Mouse (Mus musculus) testis, adult 2 months (tissue): ENCODE data around the gene Oca2. TPM values are rescaled to one million over a fixed set of nuclear protein-coding genes. Genes with fewer than 3 reads are reported as not detected.
A peak's percentile ranks its signal among the peaks of the same experiment; 100 is the strongest.

Experiments
- H3K27ac ChIP-seq: fragments of 200-500 bp; 2 replicates; pipeline ENCODE4 v1.5.1; 2012; ENCODE audit warnings: low read depth, low read length; ENCODE audit not compliant: control insufficient read depth, insufficient read depth
- H3K27me3 ChIP-seq: fragments of 200-500 bp; 2 replicates; pipeline ENCODE4 v1.6.1; 2012; ENCODE audit warnings: mild to moderate bottlenecking, low read length, moderate library complexity; ENCODE audit not compliant: control insufficient read depth, insufficient read depth
- H3K36me3 ChIP-seq: fragments of 200-500 bp; 2 replicates; pipeline ENCODE4 v1.6.1; 2012; ENCODE audit warnings: mild to moderate bottlenecking, low read length; ENCODE audit not compliant: control insufficient read depth, insufficient read depth
- H3K4me1 ChIP-seq: fragments of 200-500 bp; 2 replicates; pipeline ENCODE4 v1.6.1; 2012; ENCODE audit warnings: low read length; ENCODE audit not compliant: control insufficient read depth, insufficient read depth
- H3K4me3 ChIP-seq: fragments of 200-500 bp; 2 replicates; pipeline ENCODE4 v1.5.1; 2012; ENCODE audit warnings: low read depth, mild to moderate bottlenecking, low read length, moderate library complexity, mixed read lengths; ENCODE audit not compliant: control insufficient read depth
- CTCF ChIP-seq: fragments of 200-500 bp; IDR thresholded peaks from 2 replicates; pipeline ENCODE4 v1.5.1; 2012; ENCODE audit warnings: low read depth, mild to moderate bottlenecking, inconsistent platforms, low read length, moderate library complexity; ENCODE audit not compliant: control insufficient read depth, insufficient read depth, insufficient replicate concordance
- POLR2A ChIP-seq: fragments of 200-500 bp; IDR thresholded peaks from 2 replicates; pipeline ENCODE4 v1.6.1; 2012; ENCODE audit warnings: low read depth, mild to moderate bottlenecking, inconsistent platforms, low read length, moderate library complexity; ENCODE audit not compliant: control insufficient read depth
- polyA plus RNA-seq: library from polyadenylated mRNA; depleted of rRNA; stranded (reverse); fragments of >200 nt; gene quantifications from 2 replicates; pipeline ENCODE4 v1.2.3, GENCODE M21; 2012; rRNA removed

Gene Oca2
- polyA plus RNA-seq, 1 experiment, result 2.8 TPM

DNA sequence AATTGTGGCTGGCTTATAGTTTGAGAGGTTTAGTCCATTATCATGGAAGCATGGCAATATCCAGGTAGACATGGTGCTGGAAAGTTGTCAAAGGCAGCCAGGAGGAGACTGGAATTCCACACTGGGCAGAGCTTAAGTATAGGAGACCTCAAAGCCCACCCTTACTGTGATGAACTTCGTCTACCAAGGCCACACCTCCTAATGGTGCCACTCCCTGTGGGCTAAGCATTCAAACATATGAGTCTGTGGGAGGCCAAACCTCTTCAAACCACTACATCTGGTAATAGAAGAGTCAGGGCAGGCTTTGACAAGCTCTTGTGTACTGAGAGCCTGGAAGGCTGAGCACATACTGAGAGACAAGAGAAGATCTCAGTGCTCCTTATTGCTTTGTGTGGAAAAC is 260.2 kb downstream of the Oca2 start:
- H3K4me1 ChIP-seq, result no peaks in the 10 kb centered on the region
- no peak overlapping the region for H3K27ac ChIP-seq
- no peaks in the 10 kb centered on the region for H3K36me3 ChIP-seq
- no peaks in the 10 kb centered on the region for H3K27me3 ChIP-seq
- no peak overlapping the region for H3K4me3 ChIP-seq
- no peak for TF ChIP-seq CTCF
- TF ChIP-seq POLR2A, result no peak

DNA sequence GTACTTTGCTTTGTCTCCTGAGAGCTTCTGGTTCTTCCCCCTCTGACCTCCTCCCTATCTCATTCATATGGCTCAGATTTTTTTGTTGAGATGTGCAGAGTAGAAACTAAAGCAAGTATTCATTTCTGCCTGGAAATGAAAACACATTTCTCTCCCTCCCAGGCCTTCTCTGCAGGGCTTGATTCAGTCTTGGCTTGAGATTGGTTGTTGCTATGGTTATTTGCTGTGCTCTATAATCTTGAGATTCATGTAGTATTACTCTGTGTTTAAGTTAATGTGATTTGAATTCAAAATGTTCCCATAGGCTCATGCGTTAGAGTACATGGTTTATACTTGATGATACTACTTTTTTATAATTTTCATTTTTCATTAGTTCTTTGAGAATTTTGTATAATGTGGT is 260.9 kb downstream of the Oca2 start:
- no peak for TF ChIP-seq POLR2A
- TF ChIP-seq CTCF, result no peak
- no peaks in the 10 kb centered on the region for H3K4me1 ChIP-seq
- H3K27ac ChIP-seq, result no peak overlapping the region
- no peaks in the 10 kb centered on the region for H3K36me3 ChIP-seq
- no peak overlapping the region for H3K4me3 ChIP-seq
- H3K27me3 ChIP-seq, result no peaks in the 10 kb centered on the region

DNA sequence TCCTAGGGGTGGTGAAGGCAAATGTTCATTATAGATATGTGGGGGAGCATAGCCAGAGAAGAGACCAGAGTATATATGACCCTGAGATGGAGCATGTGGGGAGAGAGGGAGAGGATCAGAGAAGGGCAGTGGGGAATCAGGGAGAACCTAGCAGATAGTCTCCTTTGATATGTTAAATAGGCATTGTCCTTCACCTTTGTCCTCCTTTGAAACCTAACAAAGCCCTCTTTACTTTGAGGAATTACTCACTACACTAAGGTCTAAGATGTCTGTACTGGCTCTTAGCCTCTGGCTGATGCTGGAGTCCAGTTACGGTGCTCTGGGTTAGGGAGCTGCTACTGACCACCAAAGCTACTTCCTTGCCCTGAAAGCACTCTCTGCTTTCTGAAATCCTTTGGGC is 279.0 kb downstream of the Oca2 start:
- Histone ChIP-seq H3K36me3 (no peaks in the 10 kb centered on the region), H3K27ac (no peak overlapping the region), H3K4me1 (no peaks in the 10 kb centered on the region), H3K27me3 (no peaks in the 10 kb centered on the region), H3K4me3 (no peak overlapping the region)
- TF ChIP-seq CTCF (no peak), POLR2A (no peak)

DNA sequence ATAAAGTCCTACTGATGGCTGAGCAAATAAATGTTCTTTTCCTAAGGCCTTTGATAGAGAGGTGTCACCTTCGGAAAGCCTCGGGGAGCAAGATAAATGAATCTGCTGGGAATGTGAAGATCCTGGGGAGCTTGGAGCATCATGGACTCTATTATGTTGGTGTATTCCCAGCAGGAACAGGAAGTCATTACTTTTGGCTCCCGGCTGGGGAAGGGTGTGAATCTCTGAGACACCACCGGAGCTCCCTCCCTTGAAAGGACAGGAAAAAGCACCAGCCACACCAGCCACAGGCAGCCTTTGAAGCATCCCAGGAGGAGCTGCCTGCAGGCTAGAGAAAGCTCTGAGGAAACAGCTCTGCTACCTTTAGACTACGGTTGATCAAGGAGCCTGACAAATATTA is 280.2 kb downstream of the Oca2 start:
- no peaks in the 10 kb centered on the region for H3K27me3 ChIP-seq
- no peaks in the 10 kb centered on the region for H3K36me3 ChIP-seq
- no peaks in the 10 kb centered on the region for H3K4me1 ChIP-seq
- peak overlapping the region; percentile 8; the same call in 1 of the 2 replicates for H3K4me3 ChIP-seq
- TF ChIP-seq CTCF, result no peak
- no peak for TF ChIP-seq POLR2A
- H3K27ac ChIP-seq, result no peak overlapping the region

DNA sequence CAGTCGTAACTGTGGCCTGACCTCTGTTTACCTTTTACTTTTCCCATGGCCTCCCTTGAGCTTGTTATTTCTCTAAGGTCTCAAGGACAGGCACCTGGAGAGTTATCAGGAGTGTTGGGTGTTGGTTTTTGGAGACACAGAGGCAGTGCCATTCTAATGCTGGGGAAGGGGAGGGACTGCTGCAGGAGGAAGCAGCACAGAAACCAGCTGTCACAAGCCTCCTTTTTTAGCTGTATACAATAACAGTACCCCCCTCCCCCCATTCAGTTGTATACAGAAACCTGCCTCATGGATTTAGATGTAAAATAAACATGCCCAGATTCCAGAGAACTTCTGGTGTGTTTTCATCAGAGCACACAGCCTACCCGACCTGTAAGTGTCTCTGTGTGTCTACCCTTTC is 295.3 kb downstream of the Oca2 start:
- H3K27me3 ChIP-seq, result no peaks in the 10 kb centered on the region
- H3K4me3 ChIP-seq, result no peak overlapping the region
- H3K36me3 ChIP-seq, result no peaks in the 10 kb centered on the region
- no peaks in the 10 kb centered on the region for H3K4me1 ChIP-seq
- H3K27ac ChIP-seq, result no peak overlapping the region
- TF ChIP-seq POLR2A (no peak), CTCF (no peak)

DNA sequence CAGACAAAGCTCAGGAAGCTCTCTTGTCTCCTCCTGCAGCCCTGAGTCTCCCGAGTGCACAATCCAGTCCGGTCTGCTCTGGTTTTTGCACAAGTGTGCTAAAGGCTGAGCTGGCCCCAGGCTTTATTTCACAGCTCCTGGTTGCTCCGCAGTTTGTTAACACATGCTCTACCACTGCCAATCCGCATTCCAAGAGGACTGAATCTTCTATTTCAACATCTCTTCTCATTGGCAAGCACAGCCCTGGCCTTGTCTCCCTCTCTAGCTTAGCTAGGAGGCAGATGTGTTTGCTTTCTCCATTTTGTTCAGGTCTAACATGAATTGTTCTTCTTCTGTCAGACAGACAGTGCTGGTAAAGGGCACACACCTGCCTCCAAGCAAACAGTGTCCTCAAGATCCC is 309.7 kb downstream of the Oca2 start:
- Histone ChIP-seq H3K27ac (no peak overlapping the region), H3K4me1 (no peaks in the 10 kb centered on the region)
- no peak for TF ChIP-seq POLR2A
- no peak for TF ChIP-seq CTCF

DNA sequence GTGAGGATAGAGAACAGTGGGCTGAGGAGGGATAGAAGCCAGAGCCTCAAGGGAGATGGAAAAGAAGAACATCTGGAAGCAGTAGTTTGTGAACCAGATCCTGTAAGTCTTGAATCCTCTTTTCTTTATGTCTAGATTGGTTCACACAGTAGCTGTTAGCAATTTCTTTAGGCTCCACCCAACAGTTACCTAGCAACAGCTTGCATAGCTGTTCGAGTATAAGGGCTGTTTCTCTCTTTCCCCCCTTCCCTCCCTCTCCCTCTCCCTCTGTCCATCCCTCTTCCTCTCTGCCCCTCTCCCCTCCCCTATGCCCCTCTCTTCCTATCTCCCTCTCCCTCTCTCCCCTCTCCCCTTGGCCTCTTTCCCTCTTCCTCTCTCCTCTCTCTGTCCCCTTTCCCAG is 312.2 kb downstream of the Oca2 start:
- TF ChIP-seq POLR2A (no peak), CTCF (no peak)
- no peak overlapping the region for H3K27ac ChIP-seq
- no peaks in the 10 kb centered on the region for H3K27me3 ChIP-seq
- no peaks in the 10 kb centered on the region for H3K4me1 ChIP-seq
- H3K36me3 ChIP-seq, result no peaks in the 10 kb centered on the region
- H3K4me3 ChIP-seq, result no peak overlapping the region

More for the DNA sequence above, 309.7 kb downstream of the Oca2 start:
- Histone ChIP-seq H3K4me3 (no peak overlapping the region), H3K36me3 (no peaks in the 10 kb centered on the region), H3K27me3 (no peaks in the 10 kb centered on the region)

Other genes starting within 250 kb of the Oca2 start
- gene Nipa1, start 219.8 kb upstream of the Oca2 start, polyA plus RNA-seq, result 0.75 and 0.93 TPM in 2 replicates
- 25.6 and 29.9 TPM in 2 replicates for gene Herc2, start 189.6 kb upstream of the Oca2 start, polyA plus RNA-seq